Mouse (Mus musculus) hindbrain, postnatal 0 days (tissue): Measurements from ENCODE around the gene Fam114a1. TPM values are rescaled to one million over a fixed set of nuclear protein-coding genes. Genes with fewer than 3 reads are reported as not detected.

ENCODE experiments used
- ATAC-seq: fragments of 200-750 bp; cut with Nextera tagmentation; 2 replicates; pipeline ENCODE4 v1.8.0; 2017; ENCODE audit warnings: mild to moderate bottlenecking, moderate TSS enrichment, moderate library complexity
- DNase-seq: peaks from one replicate; pipeline ENCODE4 v3.0.0-alpha.2; 2015; ENCODE audit warnings: low spot score
- H3K27ac ChIP-seq: fragments of 300-500 bp; sonication (generic); 2 replicates; pipeline ENCODE4 v1.5.1; 2014; ENCODE audit warnings: mild to moderate bottlenecking
- H3K27me3 ChIP-seq: fragments of 300-500 bp; sonication (generic); 2 replicates; pipeline ENCODE4 v1.6.1; 2014; ENCODE audit warnings: low read length, mixed read lengths; ENCODE audit not compliant: insufficient read depth
- H3K36me3 ChIP-seq: fragments of 300-500 bp; sonication (generic); 2 replicates; pipeline ENCODE4 v1.6.1; 2014; ENCODE audit warnings: low read length, mixed read lengths; ENCODE audit not compliant: insufficient read depth
- H3K4me1 ChIP-seq: fragments of 300-500 bp; sonication (generic); 2 replicates; pipeline ENCODE4 v1.6.1; 2014; ENCODE audit warnings: antibody characterized with exemption, low read length, mixed read lengths; ENCODE audit not compliant: insufficient read depth
- H3K4me2 ChIP-seq: fragments of 300-500 bp; sonication (generic); 2 replicates; pipeline ENCODE4 v1.6.1; 2014; ENCODE audit warnings: low read depth, mild to moderate bottlenecking, low read length, moderate library complexity, mixed read lengths
- H3K4me3 ChIP-seq: fragments of 300-500 bp; sonication (generic); 2 replicates; pipeline ENCODE4 v1.5.1; 2014; ENCODE audit warnings: low read length
- H3K9ac ChIP-seq: fragments of 300-500 bp; sonication (generic); replicated peaks from 2 replicates; pipeline ENCODE4 v1.6.1; 2014; ENCODE audit warnings: mild to moderate bottlenecking, low read length, moderate library complexity, mixed read lengths
- H3K9me3 ChIP-seq: fragments of 300-500 bp; sonication (generic); 2 replicates; pipeline ENCODE4 v1.6.1; 2016; ENCODE audit warnings: low read length, mixed read lengths
- CTCF ChIP-seq: IDR thresholded peaks from 2 replicates; pipeline ENCODE4 v1.5.1; 2016; ENCODE audit warnings: antibody characterized with exemption, control low read depth, low read depth
- WGBS: fragments of 180-500 bp; shearing (Covaris S2); extraction: QIAGEN DNeasy Blood & Tissue Kit; methylation state at CpG from one replicate; pipeline ENCODE4 v1.1.7; 2014; 5-methylcytosine and 5-hydroxymethylcytosine counted together
- polyA plus RNA-seq: library from polyadenylated mRNA; unstranded; fragments of >200 nt; fragmentation: Nextera tagmentation; extraction: Ambion mirVana; gene quantifications from 2 replicates; pipeline ENCODE4 v1.2.1, GENCODE M21; 2015
- total RNA-seq: library from RNA; depleted of rRNA; stranded (reverse); fragments of >200 nt; gene quantifications from 2 replicates; pipeline ENCODE4 v1.2.3, GENCODE M21; 2014

Gene Fam114a1
- total and polyA plus RNA-seq, 2 experiments from 2014 or later = 3.9 to 7.3 TPM

DNA sequence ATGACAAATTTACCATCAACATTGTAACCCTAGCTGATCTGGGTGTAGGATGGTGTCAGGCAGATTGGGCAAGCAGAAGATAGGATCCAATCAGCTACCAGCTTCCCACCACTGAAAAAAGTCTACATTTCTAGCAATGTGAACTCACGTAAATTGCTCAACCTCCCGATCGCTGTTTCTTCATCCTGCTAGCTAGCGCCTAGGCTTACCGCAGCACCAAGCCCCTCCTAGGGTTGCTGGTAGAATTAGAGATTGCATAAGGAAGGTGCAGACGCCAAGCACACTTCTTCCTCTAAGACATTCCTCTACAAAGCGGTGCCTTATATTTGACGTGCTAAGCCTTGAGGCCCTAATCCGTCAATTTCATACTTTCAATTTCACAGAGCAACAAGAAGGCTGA, 68.4 kb downstream of the Fam114a1 start:
- no peak overlapping the region for H3K4me2 ChIP-seq
- H3K27me3 ChIP-seq = no peaks in the 10 kb centered on the region
- ATAC-seq (no peak), DNase-seq (no peak)
- WGBS = 80% methylated on average over 9 of the region's 9 CpGs
- no peaks in the 10 kb centered on the region for H3K36me3 ChIP-seq
- H3K4me1 ChIP-seq = 0 out of 2 replicates have a peak, but pooled peaks cover 9% of the 10 kb centered on the region
- TF ChIP-seq CTCF = no peak
- H3K9ac ChIP-seq = no peak overlapping the region
- H3K9me3 ChIP-seq = no peaks in the 10 kb centered on the region
- H3K4me3 ChIP-seq = no peak overlapping the region
- peak overlapping the region; percentile 20; the same call in 1 of the 2 replicates for H3K27ac ChIP-seq

DNA sequence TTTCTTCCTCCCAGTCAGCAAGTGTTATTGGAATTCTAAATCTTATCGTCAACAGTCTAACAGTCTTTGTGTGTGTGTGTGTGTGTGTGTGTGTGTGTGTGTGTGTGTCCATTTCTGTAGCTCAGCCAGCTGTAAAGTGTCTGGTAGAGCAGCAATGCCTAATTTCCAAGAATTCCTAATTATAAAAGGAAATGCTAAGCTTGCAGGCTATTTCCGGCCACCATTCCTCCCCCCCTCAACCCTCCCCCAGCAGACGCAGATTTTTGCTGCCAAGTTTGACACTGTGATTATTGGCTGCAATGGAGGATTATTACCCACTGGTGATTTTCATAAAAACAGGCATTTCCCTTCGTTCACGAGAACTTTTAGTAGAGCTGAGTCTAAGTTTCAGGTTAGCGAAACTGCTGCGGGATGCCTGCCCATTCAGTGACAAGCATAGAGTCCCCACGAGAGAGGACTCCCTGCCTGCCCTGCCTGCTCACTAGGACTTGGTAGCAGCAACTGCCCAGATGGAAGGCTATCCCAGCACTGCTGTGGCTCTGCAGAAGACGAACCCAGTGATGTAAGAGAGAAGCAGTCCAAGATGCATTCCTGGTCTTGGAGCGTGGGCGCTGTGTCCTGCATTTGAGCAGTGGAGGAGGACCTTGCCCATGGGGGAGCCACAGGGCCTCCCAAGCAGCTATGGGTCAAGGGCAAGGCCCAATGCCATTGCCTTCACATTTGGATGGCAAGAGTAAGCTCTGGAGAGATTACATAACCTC, 69.1 kb downstream of the Fam114a1 start:
- Histone ChIP-seq H3K27me3 (no peaks in the 10 kb centered on the region), H3K4me2 (no peak overlapping the region), H3K4me1 (0 out of 2 replicates have a peak, but pooled peaks cover 9% of the 10 kb centered on the region), H3K36me3 (no peaks in the 10 kb centered on the region), H3K9ac (no peak overlapping the region), H3K27ac (no peak overlapping the region), H3K9me3 (no peaks in the 10 kb centered on the region), H3K4me3 (no peak overlapping the region)
- no peak for ATAC-seq
- DNase-seq = no peak
- no peak for TF ChIP-seq CTCF
- 60% methylated on average over 11 of the region's 11 CpGs for WGBS

DNA sequence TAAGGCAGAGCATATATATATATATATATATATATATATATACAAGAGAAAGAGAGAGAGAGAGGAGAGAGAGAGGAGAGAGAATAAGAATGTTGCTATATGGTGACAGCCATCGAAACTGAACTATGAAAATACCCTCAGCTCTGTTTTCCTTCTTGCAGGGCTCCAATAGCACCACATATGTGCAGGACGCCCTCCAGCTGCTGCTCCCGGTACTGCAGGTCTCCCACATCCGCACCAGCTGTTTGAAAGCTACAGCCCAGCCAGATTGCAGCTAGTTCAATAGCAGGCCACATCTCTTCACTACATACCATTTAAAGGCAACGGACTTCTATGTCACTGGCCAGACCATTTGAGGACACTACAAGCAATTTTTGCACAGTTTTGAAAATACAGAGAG, 70.6 kb downstream of the Fam114a1 start:
- no peaks in the 10 kb centered on the region for H3K9me3 ChIP-seq
- no peak overlapping the region for H3K27ac ChIP-seq
- DNase-seq (no peak), ATAC-seq (no peak)
- peak; percentile 35; the same call in 1 of the 2 replicates for TF ChIP-seq CTCF
- H3K4me2 ChIP-seq = no peak overlapping the region
- no peaks in the 10 kb centered on the region for H3K27me3 ChIP-seq
- no peak overlapping the region for H3K9ac ChIP-seq
- 65% methylated on average over 5 of the region's 5 CpGs for WGBS
- 0 out of 2 replicates have a peak, but pooled peaks cover 9% of the 10 kb centered on the region for H3K4me1 ChIP-seq
- no peaks in the 10 kb centered on the region for H3K36me3 ChIP-seq
- no peak overlapping the region for H3K4me3 ChIP-seq

DNA sequence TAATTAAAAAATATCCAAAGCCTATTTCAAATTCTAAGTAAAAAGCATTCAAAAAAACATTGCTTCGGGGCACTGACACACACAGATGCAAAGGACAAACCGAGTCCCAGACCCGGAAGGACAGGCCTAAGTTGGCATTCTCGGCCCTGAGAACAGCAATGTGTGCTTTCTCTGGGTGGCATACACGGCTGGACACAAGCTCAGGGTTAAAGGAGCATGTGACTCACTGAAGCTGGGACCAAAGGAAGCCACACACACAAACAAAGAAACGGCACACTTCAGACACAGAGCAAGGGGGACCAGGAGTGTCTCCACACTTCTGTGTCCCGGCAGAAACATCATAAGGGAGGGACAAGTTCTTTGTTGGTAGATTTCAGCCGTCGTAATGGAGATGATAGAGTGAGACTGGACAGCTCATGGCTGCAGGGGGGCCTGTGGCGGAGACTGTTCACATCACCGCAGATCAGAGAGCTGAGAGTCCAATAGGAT, 73.6 kb downstream of the Fam114a1 start:
- H3K9ac ChIP-seq = no peak overlapping the region
- DNase-seq (no peak), ATAC-seq (no peak)
- H3K9me3 ChIP-seq = no peaks in the 10 kb centered on the region
- no peak overlapping the region for H3K4me2 ChIP-seq
- H3K27ac ChIP-seq = no peak overlapping the region
- no peaks in the 10 kb centered on the region for H3K27me3 ChIP-seq
- 56% methylated on average over 11 of the region's 11 CpGs for WGBS
- H3K4me3 ChIP-seq = no peak overlapping the region
- peaks cover 8% of the 10 kb centered on the region; the same call in 1 of the 2 replicates for H3K4me1 ChIP-seq
- H3K36me3 ChIP-seq = no peaks in the 10 kb centered on the region
- TF ChIP-seq CTCF = no peak

DNA sequence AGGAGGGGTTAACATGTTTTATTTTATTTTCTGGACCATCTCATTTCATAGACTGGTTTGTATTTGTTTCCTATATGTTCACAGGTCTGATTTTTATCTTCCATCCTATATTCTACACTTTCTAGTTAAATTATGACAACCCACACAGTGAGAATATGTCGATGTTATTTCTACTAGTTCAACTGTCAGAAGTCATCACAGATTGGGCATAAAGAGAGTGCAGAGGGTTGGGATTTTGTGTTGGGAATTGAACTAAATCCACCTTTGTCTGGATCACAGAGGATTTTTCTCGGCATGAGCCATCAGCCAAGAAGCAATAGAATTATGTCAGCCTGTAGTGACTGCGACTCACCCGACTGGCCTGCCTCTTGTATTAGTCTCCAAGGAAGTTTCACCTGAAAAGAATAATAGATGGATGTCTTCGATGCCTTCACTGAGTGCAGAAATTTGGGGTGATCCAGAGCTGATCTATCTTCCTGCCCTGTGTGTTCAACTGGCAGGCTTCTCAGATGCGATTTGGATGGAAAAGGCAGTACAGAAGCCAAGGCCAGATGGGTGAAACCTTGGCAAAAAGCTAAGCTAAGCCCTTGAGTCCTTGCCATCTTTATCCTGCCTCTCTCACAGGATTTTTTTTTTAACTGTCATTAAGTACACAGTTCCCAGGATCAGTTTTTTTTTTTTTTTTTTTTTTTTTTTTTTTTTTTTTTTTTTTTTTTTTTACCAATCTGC, 75.9 kb downstream of the Fam114a1 start:
- H3K36me3 ChIP-seq = no peaks in the 10 kb centered on the region
- 41% methylated on average over 6 of the region's 6 CpGs for WGBS
- ATAC-seq (peak; percentile 54), DNase-seq (peak; percentile 73)
- no peak overlapping the region for H3K4me3 ChIP-seq
- no peaks in the 10 kb centered on the region for H3K27me3 ChIP-seq
- no peak for TF ChIP-seq CTCF
- no peak overlapping the region for H3K4me2 ChIP-seq
- peaks cover 8% of the 10 kb centered on the region; the same call in 1 of the 2 replicates for H3K4me1 ChIP-seq
- peak overlapping the region; percentile 66 for H3K27ac ChIP-seq
- no peak overlapping the region for H3K9ac ChIP-seq
- H3K9me3 ChIP-seq = no peaks in the 10 kb centered on the region

DNA sequence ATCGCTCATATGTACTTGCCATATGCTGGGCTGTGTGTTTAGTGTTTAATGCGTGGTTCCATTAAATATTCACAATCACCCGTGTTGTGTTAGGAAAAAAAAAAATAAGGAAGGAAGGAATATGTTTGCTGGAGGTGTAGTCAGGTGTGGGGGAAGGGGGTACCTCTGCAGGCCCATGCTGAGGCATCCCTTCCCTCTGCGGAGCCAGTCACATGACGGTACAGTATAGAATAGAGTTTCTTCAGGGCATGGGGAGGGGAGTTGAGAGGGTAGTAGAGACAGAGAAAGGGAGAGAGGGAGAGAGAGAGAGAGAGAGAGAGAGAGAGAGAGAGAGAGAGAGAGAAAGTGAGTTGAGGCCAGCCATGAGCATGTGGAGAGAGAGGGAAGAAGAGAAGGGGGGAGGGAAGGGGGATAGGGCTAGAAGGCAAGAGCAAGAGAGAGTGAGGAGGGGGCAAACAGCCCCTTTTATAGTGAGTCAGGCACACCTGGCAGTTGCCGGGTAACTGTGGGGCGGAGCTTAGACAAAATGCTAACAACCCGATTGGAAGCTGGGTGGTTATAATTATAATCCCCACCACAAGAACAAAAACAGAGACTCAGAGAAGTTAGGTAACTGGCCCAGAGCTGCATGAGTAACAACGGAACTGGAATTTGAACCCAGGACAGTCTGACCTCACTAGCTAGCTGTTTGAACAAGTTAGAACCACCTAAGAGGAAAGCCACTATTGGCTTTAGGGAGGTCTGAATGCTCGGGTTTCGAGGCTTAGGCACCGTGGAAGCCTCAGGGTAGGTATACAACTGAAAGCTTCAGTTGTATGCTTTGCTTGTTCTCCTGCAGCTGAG, 76.8 kb downstream of the Fam114a1 start:
- Histone ChIP-seq H3K4me2 (no peak overlapping the region), H3K9me3 (no peaks in the 10 kb centered on the region), H3K4me3 (no peak overlapping the region), H3K27ac (no peak overlapping the region; the same call in 1 of the 2 replicates), H3K27me3 (no peaks in the 10 kb centered on the region), H3K36me3 (no peaks in the 10 kb centered on the region), H3K9ac (no peak overlapping the region), H3K4me1 (peaks cover 8% of the 10 kb centered on the region; the same call in 1 of the 2 replicates)
- ATAC-seq (0 out of 2 replicates have a peak, but pooled peaks have one; percentile 6), DNase-seq (no peak)
- TF ChIP-seq CTCF = no peak
- WGBS = 51% methylated on average over 11 of the region's 12 CpGs
